Mouse (Mus musculus): ENCODE results near the gene Ptpn18. TPM values are rescaled to one million over a fixed set of nuclear protein-coding genes. Genes with fewer than 3 reads are reported as not detected.

Gene Ptpn18
- polyA plus RNA-seq, 1 experiment from 2014 or later = 48.1 TPM

GRCm38 (mm10) chr1:34489852-34490541, 30.4 kb downstream of the Ptpn18 start:
- H3K4me2 ChIP-seq = no peak overlapping the region
- no peaks in the 10 kb centered on the region for H3K9me3 ChIP-seq (ENCODE audit: low read depth, low read length)
- no peak overlapping the region for H3K9ac ChIP-seq
- ATAC-seq (ENCODE audit: insufficient read depth) (no peak), DNase-seq (no peak)
- H3K36me3 ChIP-seq (ENCODE audit: insufficient read depth) = no peaks in the 10 kb centered on the region
- WGBS = 77% methylated on average over 6 of the region's 6 CpGs
- peaks cover 4% of the 10 kb centered on the region; the same call in 1 of the 2 replicates for H3K27me3 ChIP-seq (ENCODE audit: insufficient read depth, low read length)
- H3K4me1 ChIP-seq (ENCODE audit: insufficient read depth) = no peaks in the 10 kb centered on the region; the same call in 1 of the 2 replicates
- H3K27ac ChIP-seq (ENCODE audit: low read depth) = no peak overlapping the region
- no peak overlapping the region for H3K4me3 ChIP-seq (ENCODE audit: low read depth, low read length)
- no peak for TF ChIP-seq CTCF (IDR thresholded peaks at IDR 0.05; ENCODE audit: low read depth)

GRCm38 (mm10) chr1:34491480-34491879, 31.9 kb downstream of the Ptpn18 start:
- Histone ChIP-seq H3K9me3 (ENCODE audit: low read depth, low read length) (no peaks in the 10 kb centered on the region), H3K9ac (no peak overlapping the region), H3K4me3 (ENCODE audit: low read depth, low read length) (no peak overlapping the region), H3K27me3 (ENCODE audit: insufficient read depth, low read length) (no peaks in the 10 kb centered on the region), H3K4me1 (ENCODE audit: insufficient read depth) (no peaks in the 10 kb centered on the region), H3K36me3 (ENCODE audit: insufficient read depth) (no peaks in the 10 kb centered on the region), H3K4me2 (no peak overlapping the region), H3K27ac (ENCODE audit: low read depth) (no peak overlapping the region)
- no peak for TF ChIP-seq CTCF (IDR thresholded peaks at IDR 0.05; ENCODE audit: low read depth)
- DNase-seq (no peak), ATAC-seq (ENCODE audit: insufficient read depth) (no peak)
- 85% methylated on average over 4 of the region's 4 CpGs for WGBS

DNA sequence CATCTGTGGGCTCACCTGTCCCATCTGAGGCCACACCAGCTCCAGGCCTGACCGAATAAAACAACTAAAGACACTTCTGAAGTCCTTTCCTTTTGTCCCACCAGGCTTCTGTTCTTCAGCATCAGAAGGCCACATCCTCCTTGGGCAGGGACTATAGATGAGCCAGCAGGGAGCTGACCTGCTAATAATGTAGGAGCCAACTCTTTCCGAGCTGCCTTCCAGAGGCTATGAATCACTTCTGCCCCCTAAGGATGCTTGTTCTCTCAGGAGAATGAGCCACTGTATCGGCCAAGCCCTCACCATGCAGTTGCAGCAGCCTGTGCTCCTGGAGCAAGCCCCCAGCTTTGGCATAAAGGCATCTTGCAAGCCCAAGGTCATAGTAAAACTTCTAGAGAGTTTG, 43.4 kb downstream of the Ptpn18 start:
- H3K4me1 ChIP-seq (ENCODE audit: insufficient read depth) = no peaks in the 10 kb centered on the region
- H3K4me3 ChIP-seq (ENCODE audit: low read depth, low read length) = no peak overlapping the region
- H3K27me3 ChIP-seq (ENCODE audit: insufficient read depth, low read length) = no peaks in the 10 kb centered on the region
- no peak for TF ChIP-seq CTCF (IDR thresholded peaks at IDR 0.05; ENCODE audit: low read depth)
- H3K27ac ChIP-seq (ENCODE audit: low read depth) = no peak overlapping the region
- DNase-seq (no peak), ATAC-seq (ENCODE audit: insufficient read depth) (no peak)
- no peak overlapping the region for H3K4me2 ChIP-seq
- 56% methylated on average over 3 of the region's 3 CpGs for WGBS
- H3K9ac ChIP-seq = no peak overlapping the region
- no peaks in the 10 kb centered on the region for H3K9me3 ChIP-seq (ENCODE audit: low read depth, low read length)
- no peaks in the 10 kb centered on the region for H3K36me3 ChIP-seq (ENCODE audit: insufficient read depth)

DNA sequence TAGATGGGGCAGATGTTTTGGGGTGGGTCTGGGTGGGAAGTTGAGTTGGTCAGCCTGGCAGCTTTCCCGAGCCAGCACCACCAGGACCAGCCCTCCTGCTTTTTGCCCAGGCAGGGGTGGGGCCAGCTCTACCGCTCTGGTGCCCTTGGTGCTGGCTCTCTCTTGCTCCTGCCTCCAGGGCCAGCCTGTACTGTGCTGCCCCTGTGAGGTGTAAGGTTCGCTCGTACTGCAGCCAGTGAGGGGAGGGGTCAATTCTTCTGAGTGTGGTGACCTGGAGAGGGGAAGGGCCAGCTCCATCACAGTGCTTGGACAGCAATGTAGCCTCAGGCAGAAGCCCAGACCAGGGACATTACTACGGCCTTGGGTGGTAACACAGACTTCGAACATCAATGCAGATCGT, 45.7 kb downstream of the Ptpn18 start:
- DNase-seq (no peak), ATAC-seq (ENCODE audit: insufficient read depth) (no peak)
- Histone ChIP-seq H3K9me3 (ENCODE audit: low read depth, low read length) (no peaks in the 10 kb centered on the region), H3K36me3 (ENCODE audit: insufficient read depth) (no peaks in the 10 kb centered on the region), H3K9ac (no peak overlapping the region), H3K27me3 (ENCODE audit: insufficient read depth, low read length) (no peaks in the 10 kb centered on the region), H3K4me1 (ENCODE audit: insufficient read depth) (no peaks in the 10 kb centered on the region), H3K27ac (ENCODE audit: low read depth) (no peak overlapping the region), H3K4me3 (ENCODE audit: low read depth, low read length) (no peak overlapping the region), H3K4me2 (no peak overlapping the region)
- TF ChIP-seq CTCF (IDR thresholded peaks at IDR 0.05; ENCODE audit: low read depth) = no peak
- 52% methylated on average over 7 of the region's 7 CpGs for WGBS

- TF ChIP-seq CTCF (IDR thresholded peaks at IDR 0.05; ENCODE audit: low read depth) = no peak
- Histone ChIP-seq H3K4me1 (ENCODE audit: insufficient read depth) (no peaks in the 10 kb centered on the region), H3K4me2 (no peak overlapping the region), H3K27ac (ENCODE audit: low read depth) (no peak overlapping the region), H3K9ac (no peak overlapping the region), H3K4me3 (ENCODE audit: low read depth, low read length) (no peak overlapping the region), H3K36me3 (ENCODE audit: insufficient read depth) (no peaks in the 10 kb centered on the region), H3K9me3 (ENCODE audit: low read depth, low read length) (no peaks in the 10 kb centered on the region), H3K27me3 (ENCODE audit: insufficient read depth, low read length) (no peaks in the 10 kb centered on the region)
- DNase-seq (no peak), ATAC-seq (ENCODE audit: insufficient read depth) (no peak)
- 69% methylated on average over 4 of the region's 4 CpGs for WGBS
These were observed 46.5 kb downstream of the Ptpn18 start for GRCm38 (mm10) chr1:34505970-34506551.

DNA sequence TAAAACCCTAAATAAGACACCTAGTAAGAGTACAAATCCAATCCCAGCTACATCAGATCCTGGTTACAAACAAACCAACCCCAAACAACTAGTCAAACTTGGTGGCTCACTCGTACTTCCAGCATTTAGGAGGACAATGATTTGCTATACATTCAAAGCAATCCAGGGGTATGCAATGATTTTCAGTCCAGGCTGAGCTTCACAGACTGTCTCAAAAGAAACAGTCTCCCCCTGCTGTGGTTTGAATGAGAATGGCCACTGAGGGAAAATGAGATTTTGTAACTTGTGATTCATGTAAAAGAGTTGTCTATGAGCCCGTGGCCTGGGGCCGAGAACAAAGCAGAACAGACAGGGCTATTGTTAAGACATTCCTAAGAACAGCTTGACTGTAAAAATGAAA, 48.4 kb downstream of the Ptpn18 start:
- Histone ChIP-seq H3K9ac (no peak overlapping the region), H3K36me3 (ENCODE audit: insufficient read depth) (no peaks in the 10 kb centered on the region), H3K27me3 (ENCODE audit: insufficient read depth, low read length) (no peaks in the 10 kb centered on the region), H3K4me1 (ENCODE audit: insufficient read depth) (no peaks in the 10 kb centered on the region), H3K4me3 (ENCODE audit: low read depth, low read length) (no peak overlapping the region), H3K4me2 (no peak overlapping the region), H3K27ac (ENCODE audit: low read depth) (no peak overlapping the region), H3K9me3 (ENCODE audit: low read depth, low read length) (no peaks in the 10 kb centered on the region)
- TF ChIP-seq CTCF (IDR thresholded peaks at IDR 0.05; ENCODE audit: low read depth) = no peak
- no peak for DNase-seq
- ATAC-seq (ENCODE audit: insufficient read depth) = no peak
- 86% methylated on average over 3 of the region's 3 CpGs for WGBS

DNA sequence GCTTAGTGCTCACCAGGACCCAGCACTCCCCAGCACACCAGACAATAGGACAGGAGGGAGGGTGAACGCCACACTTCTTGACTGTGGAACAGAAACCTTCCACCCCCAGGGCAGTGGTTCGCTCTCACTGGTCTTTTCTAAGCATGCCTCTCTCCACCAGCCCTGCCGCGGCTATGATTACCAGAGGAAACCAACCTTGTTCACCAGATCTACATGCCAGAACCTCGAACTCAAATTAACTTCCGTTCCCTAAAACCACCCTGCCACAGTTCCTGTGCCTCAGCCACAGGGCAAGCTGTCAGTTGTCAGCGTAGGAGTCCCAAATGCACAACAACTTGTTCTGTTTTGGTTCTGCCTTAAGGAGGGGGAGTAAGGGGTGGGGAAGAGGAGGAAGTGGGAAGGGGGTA, 51.0 kb downstream of the Ptpn18 start:
- DNase-seq (peak; percentile 3), ATAC-seq (ENCODE audit: insufficient read depth) (no peak)
- H3K4me1 ChIP-seq (ENCODE audit: insufficient read depth) = no peaks in the 10 kb centered on the region
- no peaks in the 10 kb centered on the region for H3K27me3 ChIP-seq (ENCODE audit: insufficient read depth, low read length)
- TF ChIP-seq CTCF (IDR thresholded peaks at IDR 0.05; ENCODE audit: low read depth) = no peak
- H3K4me3 ChIP-seq (ENCODE audit: low read depth, low read length) = no peak overlapping the region
- no peak overlapping the region for H3K9ac ChIP-seq
- no peaks in the 10 kb centered on the region for H3K9me3 ChIP-seq (ENCODE audit: low read depth, low read length)
- 6% methylated on average over 7 of the region's 7 CpGs for WGBS
- H3K27ac ChIP-seq (ENCODE audit: low read depth) = no peak overlapping the region
- peak overlapping the region; percentile 37; the same call in 1 of the 2 replicates for H3K4me2 ChIP-seq
- H3K36me3 ChIP-seq (ENCODE audit: insufficient read depth) = no peaks in the 10 kb centered on the region
